Mouse (Mus musculus) small intestine, adult 2 months (tissue): ENCODE data around the gene Gpr26. TPM values are rescaled to one million over a fixed set of nuclear protein-coding genes. Genes with fewer than 3 reads are reported as not detected.

Experiments used
- H3K27ac ChIP-seq: fragments of 200-500 bp; 2 replicates; pipeline ENCODE4 v1.5.1; 2012; ENCODE audit warnings: low read depth, low read length, control low read depth, inconsistent platforms; ENCODE audit not compliant: insufficient read depth
- H3K27me3 ChIP-seq: fragments of 200-500 bp; 2 replicates; pipeline ENCODE4 v1.6.1; 2012; ENCODE audit warnings: mild to moderate bottlenecking, moderate library complexity, low read length, inconsistent platforms; ENCODE audit not compliant: control insufficient read depth, insufficient read depth
- H3K36me3 ChIP-seq: fragments of 200-500 bp; 2 replicates; pipeline ENCODE4 v1.6.1; 2012; ENCODE audit warnings: mild to moderate bottlenecking, low read length, control low read depth, inconsistent platforms; ENCODE audit not compliant: control insufficient read depth, insufficient read depth
- H3K4me1 ChIP-seq: fragments of 200-500 bp; 2 replicates; pipeline ENCODE4 v1.6.1; 2012; ENCODE audit warnings: low read length, inconsistent platforms, mixed read lengths; ENCODE audit not compliant: control insufficient read depth, insufficient read depth, insufficient read length
- H3K4me3 ChIP-seq: fragments of 200-500 bp; 2 replicates; pipeline ENCODE4 v1.5.1; 2012; ENCODE audit warnings: low read depth, mild to moderate bottlenecking, control low read depth, inconsistent platforms, low read length, moderate library complexity
- CTCF ChIP-seq: fragments of 200-500 bp; IDR thresholded peaks from 2 replicates; pipeline ENCODE4 v1.5.1; 2012; ENCODE audit warnings: low read depth, mild to moderate bottlenecking, control low read depth, inconsistent platforms, low read length, moderate library complexity, mixed read lengths; ENCODE audit not compliant: insufficient replicate concordance, insufficient read length; ENCODE audit errors: extremely low read depth
- POLR2A ChIP-seq: fragments of 200-500 bp; IDR thresholded peaks from 2 replicates; pipeline ENCODE4 v1.6.1; 2012; ENCODE audit warnings: low read depth, mild to moderate bottlenecking, control low read depth, inconsistent platforms, low read length, moderate library complexity
- WGBS: fragments of 180-500 bp; shearing (Covaris S2); methylation state at CpG from one replicate; pipeline ENCODE4 v1.1.7; 2018; 5-methylcytosine and 5-hydroxymethylcytosine counted together
- polyA plus RNA-seq: library from polyadenylated mRNA; depleted of rRNA; stranded (reverse); fragments of >200 nt; gene quantifications from 2 replicates; pipeline ENCODE4 v1.2.3, GENCODE M21; 2012

The Gpr26 gene
- polyA plus RNA-seq, 1 experiment: not detected

- H3K4me3 ChIP-seq: no peak overlapping the region
- no peaks in the 10 kb centered on the region for H3K36me3 ChIP-seq
- H3K27ac ChIP-seq: no peak overlapping the region
- TF ChIP-seq POLR2A (no peak), CTCF (no peak)
- 26% methylated on average over 6 of the region's 6 CpGs for WGBS
- no peaks in the 10 kb centered on the region for H3K27me3 ChIP-seq
- no peaks in the 10 kb centered on the region for H3K4me1 ChIP-seq
Observed at GRCm38 (mm10) chr7:131960551-131960950, 5.7 kb upstream of the Gpr26 start.

DNA sequence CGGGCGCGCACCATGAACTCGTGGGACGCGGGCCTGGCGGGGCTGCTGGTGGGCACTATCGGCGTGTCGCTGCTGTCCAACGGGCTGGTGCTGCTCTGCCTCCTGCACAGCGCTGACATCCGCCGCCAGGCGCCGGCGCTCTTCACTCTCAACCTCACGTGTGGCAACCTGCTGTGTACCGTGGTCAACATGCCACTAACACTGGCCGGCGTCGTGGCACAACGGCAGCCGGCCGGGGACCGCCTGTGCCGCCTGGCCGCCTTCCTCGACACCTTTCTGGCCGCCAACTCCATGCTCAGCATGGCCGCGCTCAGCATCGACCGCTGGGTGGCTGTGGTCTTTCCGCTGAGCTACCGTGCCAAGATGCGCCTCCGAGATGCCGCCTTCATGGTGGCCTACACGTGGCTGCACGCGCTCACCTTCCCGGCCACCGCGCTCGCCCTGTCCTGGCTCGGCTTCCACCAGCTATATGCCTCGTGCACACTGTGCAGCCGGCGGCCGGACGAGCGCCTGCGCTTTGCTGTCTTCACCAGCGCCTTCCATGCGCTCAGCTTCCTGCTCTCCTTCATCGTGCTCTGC, 745 bp downstream of the Gpr26 start:
- H3K27ac ChIP-seq: no peak overlapping the region
- H3K4me3 ChIP-seq: no peak overlapping the region
- no peaks in the 10 kb centered on the region for H3K36me3 ChIP-seq
- 9% methylated on average over 56 of the region's 57 CpGs for WGBS
- H3K27me3 ChIP-seq: peaks cover 10% of the 10 kb centered on the region; the same call in 1 of the 2 replicates
- H3K4me1 ChIP-seq: peaks cover 2% of the 10 kb centered on the region; the same call in 1 of the 2 replicates
- TF ChIP-seq POLR2A (no peak), CTCF (no peak)

DNA sequence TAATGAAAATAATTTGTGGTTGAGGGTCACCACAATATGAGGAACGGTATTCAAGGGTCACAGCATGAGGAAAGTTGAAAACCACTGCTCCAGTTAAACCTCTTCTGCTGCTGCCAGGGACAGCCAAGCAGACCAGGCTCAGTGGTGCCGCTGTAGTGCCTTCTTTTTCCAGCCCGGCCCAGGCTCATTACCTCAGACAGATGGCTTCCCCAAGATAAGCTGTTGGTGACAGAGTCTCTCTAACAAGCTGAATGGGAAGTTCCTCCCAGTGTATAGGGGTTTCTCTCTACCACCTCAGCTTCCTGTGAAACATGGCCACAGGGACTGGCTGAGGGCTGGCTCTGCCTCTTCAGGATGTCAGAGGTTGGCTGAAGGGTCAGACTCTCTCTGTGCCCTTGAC, 4.0 kb downstream of the Gpr26 start:
- Histone ChIP-seq H3K4me1 (peaks cover 2% of the 10 kb centered on the region; the same call in 1 of the 2 replicates), H3K27me3 (peaks cover 10% of the 10 kb centered on the region; the same call in 1 of the 2 replicates), H3K4me3 (no peak overlapping the region), H3K36me3 (no peaks in the 10 kb centered on the region), H3K27ac (no peak overlapping the region)
- TF ChIP-seq POLR2A (no peak), CTCF (no peak)
- 35% methylated on average over 3 of the region's 3 CpGs for WGBS

DNA sequence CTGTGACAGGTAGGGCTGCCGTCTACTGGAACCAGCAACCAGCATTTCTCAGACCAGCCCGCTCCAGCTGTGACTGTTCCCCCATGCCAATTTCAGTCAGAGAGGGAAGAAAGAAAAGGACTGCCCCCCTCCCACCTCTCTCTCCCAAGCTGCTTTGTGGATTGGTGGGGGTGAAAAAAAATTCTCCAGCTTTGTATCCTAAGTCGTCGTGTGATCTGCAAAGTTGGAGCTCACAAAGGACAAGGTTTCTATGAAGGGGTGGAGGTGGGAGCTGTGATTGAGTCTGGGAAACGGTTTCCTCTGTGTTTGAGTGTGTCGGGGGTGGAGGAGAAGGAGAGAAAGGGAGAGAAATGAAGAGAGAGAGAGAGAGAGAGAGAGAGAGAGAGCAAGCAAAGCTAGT, 9.6 kb downstream of the Gpr26 start:
- Histone ChIP-seq H3K27ac (no peak overlapping the region), H3K4me1 (no peaks in the 10 kb centered on the region), H3K36me3 (no peaks in the 10 kb centered on the region), H3K27me3 (no peaks in the 10 kb centered on the region), H3K4me3 (no peak overlapping the region)
- 61% methylated on average over 6 of the region's 6 CpGs for WGBS
- no peak for TF ChIP-seq CTCF
- no peak for TF ChIP-seq POLR2A

GRCm38 (mm10) chr7:131978609-131979008, 12.3 kb downstream of the Gpr26 start:
- no peak overlapping the region for H3K4me3 ChIP-seq
- WGBS: 42% methylated on average over 11 of the region's 11 CpGs
- TF ChIP-seq CTCF (no peak), POLR2A (no peak)
- H3K36me3 ChIP-seq: no peaks in the 10 kb centered on the region
- H3K27me3 ChIP-seq: no peaks in the 10 kb centered on the region
- H3K4me1 ChIP-seq: no peaks in the 10 kb centered on the region
- no peak overlapping the region for H3K27ac ChIP-seq

DNA sequence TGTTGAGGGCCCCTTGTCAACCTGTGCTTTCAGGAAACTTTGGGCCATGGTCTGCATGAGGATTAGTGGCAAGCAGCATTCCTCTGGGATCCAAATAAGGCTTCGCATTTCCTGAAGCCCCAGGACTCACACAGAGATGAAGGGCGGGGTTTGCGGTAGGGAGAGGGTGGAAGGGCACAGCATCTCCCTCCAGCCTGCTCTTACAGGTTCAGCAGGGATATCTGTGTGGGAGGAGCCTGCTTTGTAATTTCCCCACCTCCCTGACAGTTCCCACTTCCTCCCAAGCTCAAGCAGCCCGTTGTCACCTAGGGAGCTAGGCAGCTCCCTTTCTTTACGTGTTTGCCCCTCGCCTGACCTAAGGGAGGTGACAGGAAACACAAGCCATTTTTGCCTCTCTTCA, 22.8 kb downstream of the Gpr26 start:
- H3K27me3 ChIP-seq: no peaks in the 10 kb centered on the region
- H3K4me1 ChIP-seq: no peaks in the 10 kb centered on the region
- no peak overlapping the region for H3K4me3 ChIP-seq
- TF ChIP-seq POLR2A (no peak), CTCF (no peak)
- no peaks in the 10 kb centered on the region for H3K36me3 ChIP-seq
- H3K27ac ChIP-seq: no peak overlapping the region
- 26% methylated on average over 6 of the region's 6 CpGs for WGBS

GRCm38 (mm10) chr7:131992226-131992625, 26.0 kb downstream of the Gpr26 start:
- 42% methylated on average over 1 of the region's 1 CpGs for WGBS

More at GRCm38 (mm10) chr7:131992226-131992625, 26.0 kb downstream of the Gpr26 start:
- Histone ChIP-seq H3K36me3 (no peaks in the 10 kb centered on the region), H3K4me1 (no peaks in the 10 kb centered on the region), H3K4me3 (no peak overlapping the region), H3K27ac (no peak overlapping the region), H3K27me3 (no peaks in the 10 kb centered on the region)
- no peak for TF ChIP-seq POLR2A
- no peak for TF ChIP-seq CTCF
